Mouse (Mus musculus) midbrain, embryonic 10.5 days (tissue): ENCODE data around the gene Mcat. TPM values are rescaled to one million over a fixed set of nuclear protein-coding genes. Genes with fewer than 3 reads are reported as not detected.

ENCODE experiments used
- DNase-seq: peaks from one replicate; pipeline ENCODE4 v3.0.0-alpha.2; 2017; ENCODE audit warnings: low spot score
- H3K27ac ChIP-seq: fragments of 300-500 bp; sonication (generic); replicated peaks from 2 replicates; pipeline ENCODE4 v1.5.1; 2016; ENCODE audit warnings: mild to moderate bottlenecking
- H3K27me3 ChIP-seq: fragments of 300-500 bp; sonication (generic); 2 replicates; pipeline ENCODE4 v1.6.1; 2016; ENCODE audit warnings: low read depth, mild to moderate bottlenecking; ENCODE audit not compliant: poor library complexity, severe bottlenecking
- H3K36me3 ChIP-seq: fragments of 300-500 bp; sonication (generic); 2 replicates; pipeline ENCODE4 v1.6.1; 2016; ENCODE audit warnings: mild to moderate bottlenecking, moderate library complexity
- H3K4me1 ChIP-seq: fragments of 300-500 bp; sonication (generic); 2 replicates; pipeline ENCODE4 v1.6.1; 2016
- H3K4me3 ChIP-seq: fragments of 300-500 bp; sonication (generic); 2 replicates; pipeline ENCODE4 v1.5.1; 2016; ENCODE audit warnings: mild to moderate bottlenecking, moderate library complexity
- H3K9me3 ChIP-seq: fragments of 300-500 bp; sonication (generic); replicated peaks from 2 replicates; pipeline ENCODE4 v1.6.1; 2016; ENCODE audit warnings: mild to moderate bottlenecking
- WGBS: fragments of 180-500 bp; shearing (Covaris S2); methylation state at CpG from one replicate; pipeline ENCODE4 v1.1.7; 2016; 5-methylcytosine and 5-hydroxymethylcytosine counted together
- polyA plus RNA-seq: library from polyadenylated mRNA; unstranded; fragments of >200 nt; fragmentation: Nextera tagmentation; extraction: Ambion mirVana; gene quantifications from 2 replicates; pipeline ENCODE4 v1.2.1, GENCODE M21; 2016

Gene Mcat
- 44.7 and 46.2 TPM in 2 replicates for polyA plus RNA-seq

- DNase-seq = no peak
- peak within 1 kb of the TSS; percentile 80 for H3K27ac ChIP-seq
- peak within 1 kb of the TSS; percentile 61 for H3K4me3 ChIP-seq
- H3K36me3 ChIP-seq = no peaks in the 10 kb centered on the region
- under 1% methylated on average over 28 of the region's 28 CpGs for WGBS
- peaks cover 33% of the 10 kb centered on the region for H3K27me3 ChIP-seq
- no peaks in the 10 kb centered on the region for H3K9me3 ChIP-seq
- peaks cover 26% of the 10 kb centered on the region for H3K4me1 ChIP-seq
Observed at GRCm38 (mm10) chr15:83563327-83563856, at the start of gene Mcat, which contains the start of gene Tspo. Mcat (minus strand) TSS chr15:83563787. Tspo (plus strand) TSS chr15:83563592.

GRCm38 (mm10) chr15:83607115-83607802 is 43.7 kb upstream of the Mcat start:
- peak; percentile 60 for DNase-seq
- 53% methylated on average over 15 of the region's 15 CpGs for WGBS
- H3K4me3 ChIP-seq = no peak overlapping the region
- no peaks in the 10 kb centered on the region for H3K27me3 ChIP-seq
- H3K27ac ChIP-seq = no peak overlapping the region
- H3K36me3 ChIP-seq = peaks cover 69% of the 10 kb centered on the region
- H3K9me3 ChIP-seq = no peaks in the 10 kb centered on the region
- no peaks in the 10 kb centered on the region for H3K4me1 ChIP-seq

GRCm38 (mm10) chr15:83606700-83607099 is 43.1 kb upstream of the Mcat start:
- H3K9me3 ChIP-seq = no peaks in the 10 kb centered on the region
- H3K36me3 ChIP-seq = peaks cover 63% of the 10 kb centered on the region
- no peak overlapping the region for H3K4me3 ChIP-seq
- no peak for DNase-seq
- H3K4me1 ChIP-seq = no peaks in the 10 kb centered on the region
- no peaks in the 10 kb centered on the region for H3K27me3 ChIP-seq
- H3K27ac ChIP-seq = no peak overlapping the region
- WGBS = 91% methylated on average over 8 of the region's 8 CpGs

GRCm38 (mm10) chr15:83606216-83606615 is 42.6 kb upstream of the Mcat start:
- Histone ChIP-seq H3K4me3 (no peak overlapping the region), H3K27me3 (no peaks in the 10 kb centered on the region), H3K4me1 (0 out of 2 replicates have a peak, but pooled peaks cover 1% of the 10 kb centered on the region), H3K36me3 (peaks cover 58% of the 10 kb centered on the region), H3K9me3 (no peaks in the 10 kb centered on the region), H3K27ac (no peak overlapping the region)
- DNase-seq = no peak
- WGBS = 92% methylated on average over 11 of the region's 11 CpGs

- Histone ChIP-seq H3K9me3 (no peaks in the 10 kb centered on the region), H3K27ac (no peak overlapping the region), H3K36me3 (peaks cover 32% of the 10 kb centered on the region), H3K4me3 (no peak overlapping the region), H3K27me3 (no peaks in the 10 kb centered on the region), H3K4me1 (0 out of 2 replicates have a peak, but pooled peaks cover 3% of the 10 kb centered on the region)
- 95% methylated on average over 7 of the region's 7 CpGs for WGBS
- DNase-seq = no peak
Observed at GRCm38 (mm10) chr15:83603426-83603825, 39.8 kb upstream of the Mcat start.

- H3K4me3 ChIP-seq = no peak overlapping the region
- no peak for DNase-seq
- H3K9me3 ChIP-seq = no peaks in the 10 kb centered on the region
- H3K36me3 ChIP-seq = peaks cover 28% of the 10 kb centered on the region
- WGBS = 85% methylated on average over 1 of the region's 1 CpGs
- H3K27ac ChIP-seq = no peak overlapping the region
- 0 out of 2 replicates have a peak, but pooled peaks cover 3% of the 10 kb centered on the region for H3K4me1 ChIP-seq
- no peaks in the 10 kb centered on the region for H3K27me3 ChIP-seq
Observed at GRCm38 (mm10) chr15:83603046-83603396, 39.4 kb upstream of the Mcat start.

- no peak for DNase-seq
- 90% methylated on average over 13 of the region's 13 CpGs for WGBS
- H3K4me3 ChIP-seq = no peak overlapping the region
- peaks cover 24% of the 10 kb centered on the region for H3K36me3 ChIP-seq
- 0 out of 2 replicates have a peak, but pooled peaks cover 3% of the 10 kb centered on the region for H3K4me1 ChIP-seq
- H3K9me3 ChIP-seq = no peaks in the 10 kb centered on the region
- H3K27ac ChIP-seq = no peak overlapping the region
- no peaks in the 10 kb centered on the region for H3K27me3 ChIP-seq
Observed at GRCm38 (mm10) chr15:83602372-83603045, 38.9 kb upstream of the Mcat start.

GRCm38 (mm10) chr15:83601185-83601584 is 37.6 kb upstream of the Mcat start:
- DNase-seq = no peak
- 83% methylated on average over 4 of the region's 4 CpGs for WGBS
- Histone ChIP-seq H3K4me3 (no peak overlapping the region), H3K27me3 (no peaks in the 10 kb centered on the region), H3K4me1 (0 out of 2 replicates have a peak, but pooled peaks cover 3% of the 10 kb centered on the region), H3K27ac (no peak overlapping the region), H3K9me3 (no peaks in the 10 kb centered on the region), H3K36me3 (peaks cover 12% of the 10 kb centered on the region)

- Histone ChIP-seq H3K4me3 (no peak overlapping the region), H3K27me3 (no peaks in the 10 kb centered on the region)
- WGBS = 89% methylated on average over 4 of the region's 4 CpGs
Observed at GRCm38 (mm10) chr15:83596833-83597232, 33.2 kb upstream of the Mcat start.

GRCm38 (mm10) chr15:83595364-83595711 is 31.8 kb upstream of the Mcat start:
- H3K27me3 ChIP-seq = no peaks in the 10 kb centered on the region
- 41% methylated on average over 7 of the region's 7 CpGs for WGBS
- H3K4me3 ChIP-seq = peak overlapping the region; percentile 75
- peaks cover 35% of the 10 kb centered on the region for H3K4me1 ChIP-seq
- peaks cover 19% of the 10 kb centered on the region for H3K36me3 ChIP-seq
- H3K27ac ChIP-seq = peak overlapping the region; percentile 90
- no peak for DNase-seq
- H3K9me3 ChIP-seq = no peaks in the 10 kb centered on the region

More at GRCm38 (mm10) chr15:83596833-83597232, 33.2 kb upstream of the Mcat start:
- Histone ChIP-seq H3K4me1 (peaks cover 38% of the 10 kb centered on the region), H3K36me3 (0 out of 2 replicates have a peak, but pooled peaks cover 7% of the 10 kb centered on the region), H3K27ac (no peak overlapping the region), H3K9me3 (no peaks in the 10 kb centered on the region)
- no peak for DNase-seq

GRCm38 (mm10) chr15:83594513-83595363 is 31.2 kb upstream of the Mcat start, which contains the start of gene Ttll12:
Ttll12 (minus strand) TSS chr15:83595157.
- Histone ChIP-seq H3K36me3 (peaks cover 25% of the 10 kb centered on the region), H3K4me3 (peak within 1 kb of the TSS; percentile 75), H3K9me3 (no peaks in the 10 kb centered on the region), H3K4me1 (peaks cover 35% of the 10 kb centered on the region), H3K27me3 (no peaks in the 10 kb centered on the region), H3K27ac (peak within 1 kb of the TSS; percentile 90)
- WGBS = under 1% methylated on average over 68 of the region's 68 CpGs
- DNase-seq = peak; percentile 95
